Mouse (Mus musculus) erythroblast, embryonic 14.5 days (primary cell): ENCODE data around the gene Stxbp2. TPM values are rescaled to one million over a fixed set of nuclear protein-coding genes. Genes with fewer than 3 reads are reported as not detected.

ENCODE experiments used
- H3K27me3 ChIP-seq: 2 replicates; pipeline ENCODE4 v1.6.1; 2012; ENCODE audit warnings: inconsistent platforms; ENCODE audit not compliant: control insufficient read depth
- H3K36me3 ChIP-seq: 2 replicates; pipeline ENCODE4 v1.6.1; 2012; ENCODE audit warnings: mild to moderate bottlenecking, inconsistent platforms; ENCODE audit not compliant: control insufficient read depth
- H3K4me1 ChIP-seq: 2 replicates; pipeline ENCODE4 v1.6.1; 2012; ENCODE audit warnings: inconsistent platforms; ENCODE audit not compliant: control insufficient read depth
- H3K4me3 ChIP-seq: replicated peaks from 2 replicates; pipeline ENCODE3; 2012; ENCODE audit warnings: moderate library complexity, mild to moderate bottlenecking, inconsistent platforms
- H3K9me3 ChIP-seq: 2 replicates; pipeline ENCODE4 v1.6.1; 2012; ENCODE audit warnings: low read length, inconsistent platforms, mixed read lengths; ENCODE audit not compliant: control insufficient read depth
- GATA1 ChIP-seq: IDR thresholded peaks from 2 replicates; pipeline ENCODE4 v1.6.1; 2012; ENCODE audit warnings: low read length, inconsistent platforms, mixed read lengths
- TAL1 ChIP-seq: IDR thresholded peaks from 3 replicates; pipeline ENCODE4 v1.6.1; 2012; ENCODE audit warnings: low read length, inconsistent platforms, mixed read lengths
- polyA plus RNA-seq: library from polyadenylated mRNA; stranded (reverse); fragments of >175 nt; gene quantifications from 2 replicates; pipeline ENCODE4 v1.2.3, GENCODE M21; 2012

Stxbp2 gene
- polyA plus RNA-seq, 1 experiment = 13.3 TPM

DNA sequence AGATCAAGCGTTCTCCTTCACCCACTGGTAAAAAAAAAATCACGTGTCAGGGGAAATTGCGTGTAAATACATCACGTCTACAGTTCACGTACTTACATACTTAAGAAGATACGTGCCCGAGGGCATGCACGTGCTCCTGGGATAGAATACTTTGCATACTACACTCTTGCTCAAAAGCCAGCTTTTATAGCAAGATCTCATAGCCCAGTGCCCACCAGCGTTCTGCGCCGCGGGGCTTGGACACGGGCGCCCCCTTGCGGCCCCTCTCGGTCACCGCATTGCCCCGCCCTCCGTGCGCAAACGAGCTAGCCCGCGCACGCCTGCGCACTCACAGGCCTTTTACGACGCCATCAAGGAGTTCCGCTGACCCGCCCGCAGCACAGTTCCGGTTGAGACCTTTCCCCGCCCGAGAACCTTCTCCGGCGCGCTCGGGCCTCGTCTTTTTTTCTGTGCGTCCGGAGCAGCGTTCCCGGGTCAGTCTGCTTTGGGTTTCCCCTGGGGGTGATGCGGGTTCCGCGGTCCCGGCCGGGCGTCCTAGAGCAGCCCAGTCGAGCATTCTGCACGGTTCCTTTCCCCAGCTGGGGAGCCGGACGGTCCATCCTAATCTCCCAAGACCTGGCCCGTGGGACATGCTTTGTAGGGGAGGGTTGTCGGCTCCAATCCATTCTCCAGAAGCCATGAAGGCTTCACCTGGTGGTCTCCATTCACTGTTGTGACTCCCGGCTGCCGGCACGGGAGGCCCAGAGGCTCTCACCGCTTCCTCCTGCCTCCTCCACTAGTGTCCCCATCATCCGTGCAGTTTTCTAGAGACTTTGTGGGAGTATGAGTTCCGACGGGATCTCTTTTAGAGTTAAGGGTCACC is 45.6 kb downstream of the Stxbp2 start, which contains the start of gene Trappc5:
Gene Trappc5, plus strand, starts transcription at position 169 of the 862 bp plus-strand sequence.
- TF ChIP-seq TAL1 = no peak
- no peak for TF ChIP-seq GATA1
- H3K4me1 ChIP-seq = peaks cover 33% of the 10 kb centered on the region
- H3K4me3 ChIP-seq = peak within 1 kb of the TSS; percentile 98
- peaks cover 6% of the 10 kb centered on the region for H3K9me3 ChIP-seq
- peaks cover 27% of the 10 kb centered on the region for H3K36me3 ChIP-seq
- no peaks in the 10 kb centered on the region for H3K27me3 ChIP-seq

DNA sequence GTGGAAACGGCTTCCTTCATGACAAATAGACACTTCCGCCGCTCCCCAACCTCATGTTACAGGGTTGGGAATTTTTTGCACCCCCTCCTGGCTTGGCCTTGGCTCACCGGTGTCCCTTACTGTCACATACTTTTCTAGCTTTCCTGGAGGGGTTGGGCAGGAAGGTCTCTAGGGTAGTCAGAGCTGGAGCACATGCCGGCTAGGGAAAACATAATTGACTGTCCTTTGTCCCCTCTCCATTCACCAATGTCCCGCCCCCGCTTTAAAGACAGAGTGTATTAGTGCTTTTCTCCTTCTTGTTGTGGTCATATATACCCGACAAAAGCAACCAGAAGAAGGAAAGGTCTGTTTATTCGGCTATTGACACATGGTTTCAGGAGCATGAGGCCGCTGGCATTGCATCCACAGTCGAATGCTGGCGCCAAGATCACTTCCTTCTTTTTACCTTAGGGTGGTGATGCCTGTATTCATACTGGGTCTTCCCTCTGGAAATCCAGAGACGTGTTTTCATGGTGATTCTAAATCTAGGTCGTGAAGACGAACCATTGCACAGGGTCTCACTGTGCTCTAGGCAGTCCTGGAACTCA is 46.3 kb downstream of the Stxbp2 start:
- Histone ChIP-seq H3K9me3 (peaks cover 6% of the 10 kb centered on the region), H3K4me3 (peak overlapping the region; percentile 98), H3K36me3 (peaks cover 28% of the 10 kb centered on the region), H3K27me3 (no peaks in the 10 kb centered on the region), H3K4me1 (peaks cover 30% of the 10 kb centered on the region)
- TF ChIP-seq GATA1 (no peak), TAL1 (no peak)

DNA sequence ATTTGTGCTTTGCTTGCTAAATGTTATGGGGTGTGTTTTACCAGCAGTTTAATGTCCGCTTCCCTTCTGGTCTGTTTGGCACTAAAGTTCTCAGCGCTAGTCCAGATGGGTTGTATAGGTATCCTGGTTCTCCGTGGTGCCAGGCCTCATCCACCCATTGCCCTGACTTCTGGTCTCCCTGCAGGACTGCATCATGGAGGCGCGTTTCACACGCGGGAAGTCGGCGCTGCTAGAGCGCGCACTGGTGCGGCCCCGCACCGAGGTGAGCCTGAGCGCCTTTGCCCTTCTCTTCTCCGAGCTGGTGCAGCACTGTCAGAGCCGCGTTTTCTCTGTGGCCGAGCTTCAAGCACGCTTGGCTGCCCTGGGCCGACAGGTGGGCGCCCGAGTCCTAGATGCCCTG is 48.1 kb downstream of the Stxbp2 start:
- TF ChIP-seq TAL1 = no peak
- TF ChIP-seq GATA1 = no peak
- peaks cover 6% of the 10 kb centered on the region for H3K9me3 ChIP-seq
- H3K4me3 ChIP-seq = no peak overlapping the region
- peaks cover 26% of the 10 kb centered on the region for H3K4me1 ChIP-seq
- H3K36me3 ChIP-seq = peaks cover 30% of the 10 kb centered on the region
- no peaks in the 10 kb centered on the region for H3K27me3 ChIP-seq

DNA sequence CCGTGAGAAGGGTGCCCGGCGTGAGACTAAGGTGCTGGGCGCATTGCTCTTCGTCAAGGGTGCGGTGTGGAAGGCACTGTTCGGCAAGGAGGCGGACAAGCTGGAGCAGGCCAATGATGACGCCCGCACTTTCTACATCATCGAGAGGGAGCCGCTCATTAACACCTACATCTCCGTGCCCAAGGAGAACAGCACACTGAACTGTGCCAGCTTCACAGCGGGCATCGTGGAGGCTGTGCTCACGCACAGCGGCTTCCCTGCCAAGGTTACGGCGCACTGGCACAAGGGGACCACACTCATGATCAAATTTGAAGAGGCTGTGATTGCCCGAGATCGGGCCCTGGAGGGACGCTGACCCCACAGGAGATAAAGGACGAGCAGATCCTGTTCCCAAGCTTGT is 48.5 kb downstream of the Stxbp2 start:
- peaks cover 6% of the 10 kb centered on the region for H3K9me3 ChIP-seq
- H3K27me3 ChIP-seq = no peaks in the 10 kb centered on the region
- H3K36me3 ChIP-seq = peaks cover 30% of the 10 kb centered on the region
- no peak for TF ChIP-seq TAL1
- no peak for TF ChIP-seq GATA1
- peaks cover 26% of the 10 kb centered on the region for H3K4me1 ChIP-seq
- no peak overlapping the region for H3K4me3 ChIP-seq

DNA sequence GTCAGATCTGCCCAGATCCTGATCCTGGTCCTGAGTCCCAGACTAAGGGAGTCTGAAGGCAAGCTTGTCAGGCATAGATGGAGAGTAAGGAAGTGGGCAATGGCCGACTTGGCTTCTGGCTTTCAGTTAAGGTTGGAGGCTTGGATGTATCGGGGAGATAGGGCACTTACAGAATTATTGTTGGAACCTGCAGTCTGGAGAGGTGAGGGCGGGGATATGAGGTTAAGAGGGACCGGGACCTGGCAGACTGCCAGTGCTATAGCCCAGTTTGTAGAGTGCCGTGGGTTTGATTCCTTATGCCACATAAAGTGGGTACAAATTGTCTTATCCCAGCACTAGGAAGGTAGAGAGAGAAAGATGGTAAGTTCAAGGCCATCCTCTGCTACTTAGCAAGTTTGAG is 48.9 kb downstream of the Stxbp2 start:
- Histone ChIP-seq H3K27me3 (no peaks in the 10 kb centered on the region), H3K4me3 (no peak overlapping the region), H3K9me3 (peaks cover 6% of the 10 kb centered on the region), H3K4me1 (peaks cover 26% of the 10 kb centered on the region), H3K36me3 (peaks cover 30% of the 10 kb centered on the region)
- TF ChIP-seq GATA1 (no peak), TAL1 (no peak)

DNA sequence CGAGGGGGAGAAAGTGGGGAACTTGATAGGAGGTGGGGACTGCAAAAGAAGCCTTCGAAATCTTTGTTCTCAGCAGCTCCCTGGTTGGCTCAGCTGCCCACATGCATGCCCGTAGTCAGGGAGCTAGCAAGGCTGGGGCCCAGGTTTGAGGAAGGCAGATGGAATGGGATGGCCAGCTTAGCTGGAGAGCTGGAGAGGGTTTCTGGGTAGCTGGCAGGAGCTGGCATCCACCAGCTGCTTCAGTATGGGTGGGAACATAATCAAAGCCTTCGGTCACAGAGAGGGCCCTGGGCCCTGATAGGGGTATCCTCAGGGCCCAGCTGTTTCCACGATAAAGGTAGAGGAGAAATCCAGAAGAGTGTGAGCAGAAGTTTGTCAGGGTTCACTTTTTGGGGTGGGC is 51.7 kb downstream of the Stxbp2 start:
- H3K4me1 ChIP-seq = peaks cover 12% of the 10 kb centered on the region
- peaks cover 30% of the 10 kb centered on the region for H3K36me3 ChIP-seq

DNA sequence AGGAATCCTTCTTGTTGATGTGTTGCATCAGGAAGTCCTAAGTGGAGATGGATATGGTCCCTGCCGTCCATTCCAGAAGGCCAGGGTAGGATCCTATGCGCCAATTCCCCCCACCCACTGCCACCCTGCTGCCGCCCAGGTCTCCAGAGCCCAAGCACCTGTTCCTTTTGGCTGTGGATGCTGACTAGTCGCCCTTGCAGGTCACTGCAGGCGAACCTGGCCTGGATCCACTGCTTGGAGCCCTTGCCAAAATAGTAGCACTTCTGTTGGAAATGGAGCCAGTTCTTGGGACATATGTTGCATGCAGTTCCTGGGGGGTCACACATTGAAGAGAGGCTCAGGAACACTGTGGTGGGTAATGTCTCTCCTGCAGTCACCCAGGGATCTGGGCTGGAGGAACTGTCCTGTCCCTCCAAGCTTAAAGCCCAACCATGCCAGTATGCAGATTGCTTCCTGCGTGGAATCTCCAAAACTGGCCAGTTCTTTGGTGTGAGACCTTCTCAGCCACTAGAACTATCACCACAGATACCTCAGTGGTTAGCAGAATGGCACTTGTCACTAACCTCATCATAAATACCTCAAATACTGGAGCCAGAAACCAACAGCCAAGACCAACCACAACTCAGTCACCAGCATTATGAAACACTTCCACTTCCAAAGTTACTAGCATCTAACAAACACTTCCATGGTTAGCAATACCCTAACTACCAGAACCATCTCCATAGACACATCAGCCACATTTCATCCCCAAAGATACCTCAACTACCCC is 52.8 kb downstream of the Stxbp2 start:
- peaks cover 6% of the 10 kb centered on the region; the same call in 1 of the 2 replicates for H3K4me1 ChIP-seq
- H3K36me3 ChIP-seq = peaks cover 29% of the 10 kb centered on the region
- no peak for TF ChIP-seq GATA1
- no peak for TF ChIP-seq TAL1

More for the DNA sequence above, 51.7 kb downstream of the Stxbp2 start:
- no peak for TF ChIP-seq GATA1
- TF ChIP-seq TAL1 = no peak
- no peak overlapping the region for H3K4me3 ChIP-seq
- peaks cover 6% of the 10 kb centered on the region for H3K9me3 ChIP-seq
- H3K27me3 ChIP-seq = no peaks in the 10 kb centered on the region

DNA sequence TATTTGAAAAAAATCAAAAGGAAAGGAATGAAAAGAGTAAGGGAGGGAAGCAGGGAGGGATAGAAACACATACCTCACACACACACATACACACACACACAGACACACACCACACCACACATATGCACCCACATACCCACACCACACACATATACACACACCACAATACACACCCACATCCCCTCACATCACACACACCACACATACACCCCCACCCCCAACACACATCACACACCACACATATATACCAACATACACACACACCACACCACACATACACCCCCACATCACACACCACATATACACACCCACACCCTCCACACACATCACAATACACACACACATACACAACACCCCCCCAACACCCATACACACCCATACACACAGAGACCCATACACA is 53.8 kb downstream of the Stxbp2 start:
- TF ChIP-seq TAL1 (no peak), GATA1 (no peak)
- Histone ChIP-seq H3K9me3 (no peaks in the 10 kb centered on the region), H3K27me3 (no peaks in the 10 kb centered on the region)

More for the DNA sequence above, 52.8 kb downstream of the Stxbp2 start:
- H3K4me3 ChIP-seq = no peak overlapping the region
- no peaks in the 10 kb centered on the region for H3K27me3 ChIP-seq
- H3K9me3 ChIP-seq = peaks cover 6% of the 10 kb centered on the region

DNA sequence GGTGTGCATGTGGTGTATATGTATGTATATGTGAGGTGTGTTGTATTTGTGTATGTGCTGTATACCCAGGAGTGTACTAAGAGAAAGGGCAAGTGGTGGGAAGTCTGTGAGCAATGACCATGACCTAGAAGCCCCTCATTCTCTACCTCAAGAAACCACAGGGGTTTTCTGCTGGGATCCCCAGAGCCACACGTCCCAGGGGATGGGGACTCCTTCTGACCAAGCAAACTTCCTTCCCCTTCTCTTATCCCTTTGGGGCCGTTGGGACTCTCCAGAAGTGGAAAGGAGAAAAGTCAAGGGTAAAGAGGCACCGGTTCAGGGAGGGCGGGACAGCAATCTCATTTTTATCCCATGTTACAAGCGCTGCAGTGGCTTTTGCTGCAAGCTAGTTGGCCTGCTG is 54.7 kb downstream of the Stxbp2 start:
- no peaks in the 10 kb centered on the region for H3K27me3 ChIP-seq
- no peaks in the 10 kb centered on the region for H3K4me1 ChIP-seq
- H3K4me3 ChIP-seq = no peak overlapping the region
- peaks cover 12% of the 10 kb centered on the region for H3K36me3 ChIP-seq
- H3K9me3 ChIP-seq = no peaks in the 10 kb centered on the region
- TF ChIP-seq GATA1 (no peak), TAL1 (no peak)

More for the DNA sequence above, 53.8 kb downstream of the Stxbp2 start:
- Histone ChIP-seq H3K4me3 (no peak overlapping the region), H3K36me3 (peaks cover 19% of the 10 kb centered on the region), H3K4me1 (no peaks in the 10 kb centered on the region)
